ENCODE assay signal across 34 mouse cellular contexts in genomic region chr11:75662131-75662530, GRCm38 (mm10).
"Had no signal": no experiment of that assay in that cellular context is flagged by ENCODE, and none has a peak within 500 bp of the region (broad histone marks: within the 10 kb centered on the region; RNA-seq: fewer than 3 reads in every experiment).

No protein-coding gene starts in this region.

- H3K27ac ChIP-seq: heart, embryonic 10.5 days; heart, embryonic 13.5 days; heart, embryonic 15.5 days; hindbrain, embryonic 10.5 days; hindbrain, embryonic 12.5 days; hindbrain, embryonic 13.5 days; hindbrain, embryonic 14.5 days; hindbrain, embryonic 15.5 days; hindbrain, postnatal 0 days; intestine, embryonic 15.5 days; kidney, embryonic 15.5 days; kidney, postnatal 0 days; layer of hippocampus, adult 2 months had no signal

- H3K9ac ChIP-seq: heart, embryonic 13.5 days; heart, embryonic 15.5 days; hindbrain, embryonic 12.5 days; hindbrain, embryonic 13.5 days; hindbrain, embryonic 14.5 days; hindbrain, embryonic 15.5 days; intestine, embryonic 15.5 days; kidney, embryonic 15.5 days had no signal

- ATAC-seq: hindbrain, embryonic 16.5 days; hindbrain, postnatal 0 days; inflammation-experienced regulatory T-cells, adult 6 months; intestine, embryonic 15.5 days; intestine, embryonic 16.5 days; intestine, postnatal 0 days had no signal

- H3K4me1 ChIP-seq: hindbrain, embryonic 12.5 days; hindbrain, embryonic 13.5 days; hindbrain, embryonic 15.5 days had no signal

- H3K4me2 ChIP-seq: heart, embryonic 11.5 days; heart, embryonic 13.5 days; heart, embryonic 15.5 days; hindbrain, embryonic 12.5 days; hindbrain, embryonic 13.5 days; hindbrain, embryonic 14.5 days; hindbrain, embryonic 15.5 days; intestine, embryonic 15.5 days; kidney, embryonic 15.5 days had no signal

- H3K9me3 ChIP-seq: heart, embryonic 10.5 days; heart, embryonic 13.5 days; heart, embryonic 15.5 days; hindbrain, embryonic 10.5 days; hindbrain, embryonic 12.5 days; hindbrain, embryonic 13.5 days; hindbrain, embryonic 15.5 days; intestine, embryonic 15.5 days; kidney, embryonic 15.5 days had no signal

- H3K4me3 ChIP-seq: heart, embryonic 10.5 days; heart, embryonic 13.5 days; heart, embryonic 15.5 days; hindbrain, embryonic 10.5 days; hindbrain, embryonic 12.5 days; hindbrain, embryonic 13.5 days; hindbrain, embryonic 15.5 days; intestine, embryonic 15.5 days; kidney, embryonic 15.5 days; layer of hippocampus, adult 2 months had no signal

- H3K27me3 ChIP-seq: heart, embryonic 13.5 days; heart, embryonic 15.5 days; hindbrain, embryonic 15.5 days; intestine, embryonic 15.5 days; kidney, embryonic 15.5 days had no signal

- DNase-seq: heart, postnatal 10 days; heart, postnatal 14 days; heart, postnatal 36 days; heart, postnatal 4 days; kidney, adult 11 months; kidney, adult 18-20 months; kidney, adult 2 months; kidney, adult 8-10 months; kidney, adult 9 months; kidney, postnatal 10 days; kidney, postnatal 14 days; kidney, postnatal 25 days; kidney, postnatal 36 days; kidney, postnatal 4 days; layer of hippocampus, adult 9-11 months; layer of hippocampus, postnatal 36 days had no signal
